Mouse (Mus musculus) CH12.LX (cell line): ENCODE measurements around the gene Nsun7. TPM values are rescaled to one million over a fixed set of nuclear protein-coding genes. Genes with fewer than 3 reads are reported as not detected.
A peak's percentile ranks its signal among the peaks of the same experiment; 100 is the strongest.

Source experiments
- DNase-seq: peaks from one replicate; pipeline ENCODE4 v3.0.0-alpha.2; 2013; ENCODE audit errors: extremely low read depth
- H3K27ac ChIP-seq: 2 replicates; pipeline ENCODE4 v1.5.1; 2012; ENCODE audit warnings: low read depth, mild to moderate bottlenecking, control low read depth, moderate library complexity; ENCODE audit not compliant: insufficient read depth
- H3K27me3 ChIP-seq: replicated peaks from 2 replicates; pipeline ENCODE3; 2012; ENCODE audit warnings: inconsistent platforms
- H3K36me3 ChIP-seq, 2 experiments: replicated peaks in 1 of 2; 2 replicates each; pipeline versions ENCODE3 to v1.6.1; 2012; ENCODE audit warnings: inconsistent platforms in 1 of 2, low read length in 1 of 2, mild to moderate bottlenecking in 1 of 2, mixed read lengths in 1 of 2, moderate library complexity in 1 of 2; ENCODE audit not compliant: control insufficient read depth in 1 of 2, insufficient read depth in 1 of 2
- H3K4me1 ChIP-seq, 2 experiments: 2 replicates each; pipeline ENCODE4 v1.6.1; 2012; ENCODE audit warnings: inconsistent platforms in 1 of 2, moderate library complexity in 1 of 2; ENCODE audit not compliant: insufficient read depth in 2 of 2, control insufficient read depth in 1 of 2
- H3K4me2 ChIP-seq: 2 replicates; pipeline ENCODE4 v1.6.1; 2012; ENCODE audit warnings: low read depth, mild to moderate bottlenecking, control low read depth; ENCODE audit not compliant: poor library complexity, insufficient read depth, severe bottlenecking
- H3K4me3 ChIP-seq, 3 experiments: fragments of 150-350 bp in 1 of 3; sonication (generic) in 1 of 3; replicated peaks in 1 of 3; 2 replicates each; pipeline versions ENCODE3 to v1.5.1; 2011 to 2012; ENCODE audit warnings: low read depth in 2 of 3, low read length in 2 of 3, mild to moderate bottlenecking in 2 of 3, moderate library complexity in 2 of 3, control low read depth in 1 of 3, improper control_type of control experiment in 1 of 3, inconsistent platforms in 1 of 3, mixed read lengths in 1 of 3; ENCODE audit not compliant: poor library complexity in 1 of 3
- H3K79me2 ChIP-seq: replicated peaks from 2 replicates; pipeline ENCODE4 v1.6.1; 2012; ENCODE audit warnings: mild to moderate bottlenecking, moderate library complexity; ENCODE audit not compliant: control insufficient read depth, poor library complexity, insufficient read depth, severe bottlenecking; ENCODE audit errors: extremely low read depth
- H3K9ac ChIP-seq: 2 replicates; pipeline ENCODE4 v1.6.1; 2012; ENCODE audit warnings: low read depth, mild to moderate bottlenecking, control low read depth, moderate library complexity; ENCODE audit not compliant: insufficient read depth
- H3K9me3 ChIP-seq: replicated peaks from 2 replicates; pipeline ENCODE3; 2012; ENCODE audit warnings: low read length, inconsistent platforms, mixed read lengths
- CHD1 ChIP-seq: IDR thresholded peaks from 2 replicates; pipeline ENCODE4 v1.6.1; 2012; ENCODE audit warnings: low read depth, low read length, improper control_type of control experiment, inconsistent platforms
- CHD2 ChIP-seq: IDR thresholded peaks from 2 replicates; pipeline ENCODE4 v1.6.1; 2011; ENCODE audit warnings: low read length, improper control_type of control experiment
- CTCF ChIP-seq, 2 experiments: IDR thresholded peaks in 1 of 2; conservative IDR thresholded peaks in 1 of 2; 2 replicates each; pipeline ENCODE4 v1.5.1; 2011 to 2012; ENCODE audit warnings: low read depth in 2 of 2, low read length in 2 of 2, improper control_type of control experiment in 1 of 2, inconsistent platforms in 1 of 2, mild to moderate bottlenecking in 1 of 2, moderate library complexity in 1 of 2
- E2F4 ChIP-seq: IDR thresholded peaks from 2 replicates; pipeline ENCODE4 v1.6.1; 2011; ENCODE audit warnings: low read depth, low read length, improper control_type of control experiment; ENCODE audit not compliant: insufficient replicate concordance
- ELF1 ChIP-seq: IDR thresholded peaks from 2 replicates; pipeline ENCODE4 v1.6.1; 2014; ENCODE audit warnings: low read depth, mild to moderate bottlenecking, inconsistent platforms, low read length, improper control_type of control experiment
- GABPA ChIP-seq: IDR thresholded peaks from 2 replicates; pipeline ENCODE4 v1.6.1; 2012; ENCODE audit warnings: low read depth, low read length, improper control_type of control experiment, inconsistent platforms; ENCODE audit not compliant: insufficient replicate concordance
- MAFK ChIP-seq: IDR thresholded peaks from 2 replicates; pipeline ENCODE4 v1.6.1; 2011; ENCODE audit warnings: low read length, improper control_type of control experiment; ENCODE audit not compliant: insufficient replicate concordance
- MAX ChIP-seq: IDR thresholded peaks from 2 replicates; pipeline ENCODE4 v1.6.1; 2011; ENCODE audit warnings: low read length, improper control_type of control experiment
- MYC ChIP-seq: IDR thresholded peaks from 2 replicates; pipeline ENCODE4 v1.6.1; 2011; ENCODE audit warnings: low read depth, mild to moderate bottlenecking, improper control_type of control experiment, low read length
- RAD21 ChIP-seq: IDR thresholded peaks from 2 replicates; pipeline ENCODE4 v1.6.1; 2011; ENCODE audit warnings: low read depth, mild to moderate bottlenecking, low read length, improper control_type of control experiment, moderate library complexity
- SIN3A ChIP-seq: IDR thresholded peaks from 2 replicates; pipeline ENCODE4 v1.6.1; 2012; ENCODE audit warnings: low read length, improper control_type of control experiment, inconsistent platforms
- SMC3 ChIP-seq: IDR thresholded peaks from 2 replicates; pipeline ENCODE4 v1.6.1; 2011; ENCODE audit warnings: low read depth, low read length, improper control_type of control experiment
- TBP ChIP-seq: conservative IDR thresholded peaks from 2 replicates; pipeline ENCODE4 v1.6.1; 2011; ENCODE audit warnings: low read depth, low read length, improper control_type of control experiment
- TCF12 ChIP-seq: IDR thresholded peaks from 2 replicates; pipeline ENCODE4 v1.6.1; 2014; ENCODE audit warnings: low read depth, mild to moderate bottlenecking, inconsistent platforms, low read length, improper control_type of control experiment
- UBTF ChIP-seq: IDR thresholded peaks from 2 replicates; pipeline ENCODE4 v1.6.1; 2012; ENCODE audit warnings: low read depth, mild to moderate bottlenecking, inconsistent platforms, low read length, improper control_type of control experiment, moderate library complexity
- USF2 ChIP-seq: conservative IDR thresholded peaks from 2 replicates; pipeline ENCODE4 v1.6.1; 2011; ENCODE audit warnings: low read depth, low read length, improper control_type of control experiment
- ZMIZ1 ChIP-seq: IDR thresholded peaks from 2 replicates; pipeline ENCODE4 v1.6.1; 2012; ENCODE audit warnings: low read depth, mild to moderate bottlenecking, inconsistent platforms, low read length, improper control_type of control experiment
- dilution Hi-C: fragments of 300-500 bp; cut with MboI; formaldehyde crosslinking; loops from 2 replicates; pipeline ENCODE4 v1.14.3; 2020; ENCODE audit warnings: low sequenced_read_pairs; ENCODE audit not compliant: extremely low pct_unique_long_range_greater_than_20kb, extremely low pct_ligation_motif_present
- in situ Hi-C: fragments of 300-500 bp; cut with MboI; formaldehyde crosslinking; loops from 3 replicates; pipeline ENCODE4 v1.14.3; 2019; ENCODE audit warnings: low sequenced_read_pairs, low pct_ligation_motif_present, low pct_unique_long_range_greater_than_20kb, mixed read lengths
- polyA plus RNA-seq: library from polyadenylated mRNA; unstranded; fragments of >175 nt; gene quantifications from 2 replicates; pipeline ENCODE4 v1.2.1, GENCODE M21; 2012; ENCODE audit warnings: low read depth; ENCODE audit not compliant: insufficient read length
- total RNA-seq, 2 experiments: library from RNA; depleted of rRNA; stranded (reverse); fragments of 300-350 nt in 1 of 2; fragments of >200 nt in 1 of 2; gene quantifications; 2 replicates each; pipeline ENCODE4 v1.2.3; 2012 to 2014

Nsun7 gene
- total and polyA plus RNA-seq, 3 experiments, result 0.13 TPM; not detected in 2

DNA sequence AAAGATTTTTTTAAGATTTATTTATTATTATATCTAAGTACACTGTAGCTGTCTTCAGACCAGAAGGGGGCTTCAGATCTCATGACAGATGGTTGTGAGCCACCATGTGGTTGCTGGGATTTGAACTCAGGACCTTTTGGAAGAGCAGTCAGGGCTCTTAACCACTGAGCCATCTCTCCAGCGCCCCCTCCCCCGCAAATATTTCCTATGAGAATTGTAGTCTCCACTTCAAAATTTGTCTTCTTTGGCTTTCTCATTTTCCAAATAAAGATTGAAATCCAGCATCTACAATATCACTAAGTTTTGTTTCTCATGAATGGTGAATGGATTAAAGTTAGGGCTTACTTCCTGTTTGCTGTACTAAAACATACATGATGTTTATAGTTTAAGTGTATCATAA is 2.8 kb downstream of the Nsun7 start:
- no peaks in the 10 kb centered on the region; a peak in 1 of 4 replicates for H3K4me1 ChIP-seq
- no peaks in the 10 kb centered on the region for H3K36me3 ChIP-seq
- in situ Hi-C loops, result no loop called here
- DNase-seq, result no peak
- H3K4me3 ChIP-seq, result no peak overlapping the region
- TF ChIP-seq MAFK (no peak), ZMIZ1 (no peak), CHD2 (no peak), TBP (peak; percentile 60; the same call in 1 of the 2 replicates), CHD1 (no peak), SIN3A (no peak), USF2 (no peak), UBTF (no peak)
- TF ChIP-seq, all 38 proteins: peak for 1
- dilution Hi-C loops, result no loop called here
- no peak overlapping the region for H3K27ac ChIP-seq
- H3K4me2 ChIP-seq, result no peak overlapping the region
- no peak overlapping the region for H3K9ac ChIP-seq
- no peaks in the 10 kb centered on the region for H3K27me3 ChIP-seq
- no peaks in the 10 kb centered on the region for H3K79me2 ChIP-seq
- H3K9me3 ChIP-seq, result no peaks in the 10 kb centered on the region

DNA sequence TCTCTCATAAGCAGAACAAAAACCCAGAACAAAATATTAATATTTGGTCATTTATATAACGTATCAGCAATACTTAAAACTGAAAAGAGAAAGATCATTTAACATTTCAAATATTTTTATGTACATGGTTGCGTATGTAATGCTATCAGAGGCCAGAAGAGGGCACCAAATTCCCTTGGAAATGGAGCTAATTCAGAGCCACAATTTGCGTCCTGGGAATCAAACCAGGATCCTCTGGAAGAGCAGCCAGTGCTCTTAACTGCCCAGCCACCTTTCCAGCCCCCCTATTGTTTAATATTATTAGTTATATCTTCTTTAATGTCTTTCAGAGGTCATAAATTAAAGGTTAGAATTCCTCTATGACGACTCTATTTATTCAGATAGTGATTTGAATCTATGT is 3.7 kb downstream of the Nsun7 start:
- no peak overlapping the region for H3K4me2 ChIP-seq
- no peaks in the 10 kb centered on the region for H3K27me3 ChIP-seq
- H3K79me2 ChIP-seq, result no peaks in the 10 kb centered on the region
- TF ChIP-seq MYC (no peak), TCF12 (no peak), RAD21 (peak; percentile 69), MAX (no peak), CTCF (conservative IDR thresholded peaks at IDR 0.05 in 1 of 2, IDR thresholded peaks at IDR 0.05 in 1 of 2; ENCODE audit: low read depth in 2 of 2, low read length in 2 of 2) (peak; percentile 66 to 81), GABPA (no peak), E2F4 (no peak), ZMIZ1 (no peak), ELF1 (no peak), USF2 (no peak), SMC3 (peak; percentile 49)
- no peak overlapping the region for H3K4me3 ChIP-seq
- H3K4me1 ChIP-seq, result no peaks in the 10 kb centered on the region; a peak in 1 of 4 replicates
- no peaks in the 10 kb centered on the region for H3K9me3 ChIP-seq
- H3K36me3 ChIP-seq, result no peaks in the 10 kb centered on the region
- dilution Hi-C loops, result no loop called here
- peak; percentile 30 for DNase-seq
- in situ Hi-C loops, result no loop called here
- no peak overlapping the region for H3K27ac ChIP-seq
- H3K9ac ChIP-seq, result no peak overlapping the region
